Mouse (Mus musculus) embryonic facial prominence, embryonic 11.5 days (tissue): ENCODE measurements around the gene Plek. TPM values are rescaled to one million over a fixed set of nuclear protein-coding genes. Genes with fewer than 3 reads are reported as not detected.
A peak's percentile ranks its signal among the peaks of the same experiment; 100 is the strongest.

ENCODE experiments used
- ATAC-seq: fragments of 200-750 bp; cut with Nextera tagmentation; replicated peaks from 2 replicates; pipeline ENCODE4 v1.8.0; 2017; ENCODE audit warnings: low read depth; ENCODE audit not compliant: insufficient number of reproducible peaks, low FRiP score, low TSS enrichment
- DNase-seq: peaks from one replicate; pipeline ENCODE4 v3.0.0-alpha.2; 2015; ENCODE audit warnings: low spot score
- H3K27ac ChIP-seq: fragments of 300-500 bp; sonication (generic); replicated peaks from 2 replicates; pipeline ENCODE4 v1.5.1; 2014; ENCODE audit warnings: mild to moderate bottlenecking, low read depth, low read length, control low read depth
- H3K27me3 ChIP-seq: fragments of 300-500 bp; sonication (generic); 2 replicates; pipeline ENCODE4 v1.6.1; 2014; ENCODE audit warnings: mild to moderate bottlenecking, low read length, moderate library complexity, mixed read lengths; ENCODE audit not compliant: control insufficient read depth, insufficient read depth
- H3K36me3 ChIP-seq: fragments of 300-500 bp; sonication (generic); replicated peaks from 2 replicates; pipeline ENCODE4 v1.6.1; 2014; ENCODE audit warnings: low read depth, mild to moderate bottlenecking, low read length, moderate library complexity, mixed read lengths; ENCODE audit not compliant: control insufficient read depth, insufficient read depth
- H3K4me1 ChIP-seq: fragments of 300-500 bp; sonication (generic); 2 replicates; pipeline ENCODE4 v1.6.1; 2014; ENCODE audit warnings: low read length, mixed read lengths; ENCODE audit not compliant: control insufficient read depth, insufficient read depth
- H3K4me2 ChIP-seq: fragments of 300-500 bp; sonication (generic); 2 replicates; pipeline ENCODE4 v1.6.1; 2014; ENCODE audit warnings: low read depth, mild to moderate bottlenecking, control low read depth, low read length, moderate library complexity
- H3K4me3 ChIP-seq: fragments of 300-500 bp; sonication (generic); 2 replicates; pipeline ENCODE4 v1.5.1; 2014; ENCODE audit warnings: low read depth, low read length, control low read depth
- H3K9ac ChIP-seq: fragments of 300-500 bp; sonication (generic); replicated peaks from 2 replicates; pipeline ENCODE4 v1.6.1; 2014; ENCODE audit warnings: mild to moderate bottlenecking, control low read depth, low read length
- H3K9me3 ChIP-seq: fragments of 300-500 bp; sonication (generic); replicated peaks from 2 replicates; pipeline ENCODE4 v1.6.1; 2016; ENCODE audit warnings: mild to moderate bottlenecking, low read length, inconsistent platforms, mixed read lengths; ENCODE audit not compliant: control insufficient read depth
- whole genome bisulfite sequencing: fragments of 180-500 bp; shearing (Covaris S2); extraction: QIAGEN DNeasy Blood & Tissue Kit; methylation state at CpG from one replicate; pipeline ENCODE4 v1.1.7; 2014; 5-methylcytosine and 5-hydroxymethylcytosine counted together
- polyA plus RNA-seq: library from polyadenylated mRNA; unstranded; fragments of >200 nt; fragmentation: Nextera tagmentation; extraction: Ambion mirVana; gene quantifications from 2 replicates; pipeline ENCODE4 v1.2.1, GENCODE M21; 2014

The Plek gene
- polyA plus RNA-seq, 1 experiment from 2014 or later = 7.5 TPM

GRCm38 (mm10) chr11:17052476-17053049, 382 bp upstream of the Plek start:
- no peaks in the 10 kb centered on the region for H3K4me1 ChIP-seq
- peak overlapping the region; percentile 76 for H3K9ac ChIP-seq
- no peak overlapping the region for H3K27ac ChIP-seq
- H3K4me2 ChIP-seq = peak overlapping the region; percentile 86
- H3K27me3 ChIP-seq = no peaks in the 10 kb centered on the region
- no peaks in the 10 kb centered on the region for H3K9me3 ChIP-seq
- ATAC-seq = no peak
- H3K36me3 ChIP-seq = no peaks in the 10 kb centered on the region
- DNase-seq = no peak
- H3K4me3 ChIP-seq = peak overlapping the region; percentile 52
- WGBS = 14% methylated on average over 6 of the region's 6 CpGs

- H3K9me3 ChIP-seq = no peaks in the 10 kb centered on the region
- no peak for DNase-seq
- no peak overlapping the region for H3K4me3 ChIP-seq
- no peaks in the 10 kb centered on the region for H3K36me3 ChIP-seq
- ATAC-seq = no peak
- no peak overlapping the region for H3K4me2 ChIP-seq
- H3K4me1 ChIP-seq = no peaks in the 10 kb centered on the region
- H3K27me3 ChIP-seq = no peaks in the 10 kb centered on the region
- H3K27ac ChIP-seq = no peak overlapping the region
- no peak overlapping the region for H3K9ac ChIP-seq
- WGBS = 92% methylated on average over 2 of the region's 2 CpGs
These were observed 6.4 kb downstream of the Plek start for GRCm38 (mm10) chr11:17045806-17046205.

GRCm38 (mm10) chr11:17023984-17024383, 28.2 kb downstream of the Plek start:
- no peak for DNase-seq
- H3K9me3 ChIP-seq = no peaks in the 10 kb centered on the region
- ATAC-seq = no peak
- H3K27me3 ChIP-seq = no peaks in the 10 kb centered on the region
- no peaks in the 10 kb centered on the region for H3K4me1 ChIP-seq
- H3K27ac ChIP-seq = no peak overlapping the region
- no peak overlapping the region for H3K4me3 ChIP-seq
- no peaks in the 10 kb centered on the region for H3K36me3 ChIP-seq
- H3K4me2 ChIP-seq = no peak overlapping the region
- no peak overlapping the region for H3K9ac ChIP-seq
- WGBS = 81% methylated on average over 3 of the region's 3 CpGs

- no peaks in the 10 kb centered on the region for H3K4me1 ChIP-seq
- H3K9ac ChIP-seq = no peak overlapping the region
- H3K4me2 ChIP-seq = no peak overlapping the region
- H3K9me3 ChIP-seq = no peaks in the 10 kb centered on the region
- H3K27ac ChIP-seq = no peak overlapping the region
- no peak for ATAC-seq
- 82% methylated on average over 6 of the region's 6 CpGs for WGBS
- H3K27me3 ChIP-seq = no peaks in the 10 kb centered on the region
- H3K4me3 ChIP-seq = no peak overlapping the region
- DNase-seq = no peak
- no peaks in the 10 kb centered on the region for H3K36me3 ChIP-seq
These were observed 29.0 kb downstream of the Plek start for GRCm38 (mm10) chr11:17023206-17023605.

GRCm38 (mm10) chr11:17019328-17019727, 32.9 kb downstream of the Plek start:
- H3K36me3 ChIP-seq = no peaks in the 10 kb centered on the region
- H3K27ac ChIP-seq = no peak overlapping the region
- H3K4me1 ChIP-seq = no peaks in the 10 kb centered on the region
- no peaks in the 10 kb centered on the region for H3K9me3 ChIP-seq
- no peak overlapping the region for H3K4me2 ChIP-seq
- ATAC-seq (no peak), DNase-seq (no peak)
- no peak overlapping the region for H3K4me3 ChIP-seq
- WGBS = 91% methylated on average over 7 of the region's 7 CpGs
- no peaks in the 10 kb centered on the region for H3K27me3 ChIP-seq
- H3K9ac ChIP-seq = no peak overlapping the region

- DNase-seq (no peak), ATAC-seq (no peak)
- Histone ChIP-seq H3K9ac (no peak overlapping the region), H3K4me1 (no peaks in the 10 kb centered on the region), H3K4me2 (no peak overlapping the region), H3K36me3 (no peaks in the 10 kb centered on the region), H3K27ac (no peak overlapping the region), H3K9me3 (no peaks in the 10 kb centered on the region), H3K27me3 (no peaks in the 10 kb centered on the region), H3K4me3 (no peak overlapping the region)
These were observed 39.2 kb downstream of the Plek start for GRCm38 (mm10) chr11:17012948-17013347.

GRCm38 (mm10) chr11:17008498-17008941, 43.7 kb downstream of the Plek start:
- 82% methylated on average over 7 of the region's 7 CpGs for WGBS
- H3K4me3 ChIP-seq = no peak overlapping the region
- H3K27ac ChIP-seq = no peak overlapping the region
- DNase-seq = no peak
- H3K4me2 ChIP-seq = no peak overlapping the region
- H3K9me3 ChIP-seq = no peaks in the 10 kb centered on the region
- H3K36me3 ChIP-seq = no peaks in the 10 kb centered on the region
- no peak for ATAC-seq
- no peaks in the 10 kb centered on the region for H3K4me1 ChIP-seq
- H3K27me3 ChIP-seq = no peaks in the 10 kb centered on the region
- no peak overlapping the region for H3K9ac ChIP-seq

- ATAC-seq = no peak
- no peak overlapping the region for H3K4me3 ChIP-seq
- no peak overlapping the region for H3K9ac ChIP-seq
- H3K27me3 ChIP-seq = no peaks in the 10 kb centered on the region
- H3K4me2 ChIP-seq = no peak overlapping the region
- 88% methylated on average over 5 of the region's 5 CpGs for WGBS
- no peaks in the 10 kb centered on the region for H3K36me3 ChIP-seq
- no peaks in the 10 kb centered on the region for H3K9me3 ChIP-seq
- H3K27ac ChIP-seq = no peak overlapping the region
- DNase-seq = no peak
- H3K4me1 ChIP-seq = no peaks in the 10 kb centered on the region
These were observed 44.5 kb downstream of the Plek start for GRCm38 (mm10) chr11:17007517-17008173.
